Comparison of ENCODE assay signal across 31 mouse cellular contexts in genomic region chr1:99497457-99497856, GRCm38 (mm10).
"Had no signal": no experiment of that assay in that cellular context is flagged by ENCODE, and none has a peak within 500 bp of the region (broad histone marks: within the 10 kb centered on the region; RNA-seq: fewer than 3 reads in every experiment).

No protein-coding gene starts in this region.

- ATAC-seq: liver, embryonic 12.5 days; liver, postnatal 0 days; lung, postnatal 0 days; midbrain, embryonic 13.5 days; midbrain, embryonic 15.5 days; midbrain, embryonic 16.5 days had no signal

- H3K27ac ChIP-seq: limb, embryonic 10.5 days; limb, embryonic 12.5 days; limb, embryonic 13.5 days; limb, embryonic 15.5 days; liver, embryonic 12.5 days; liver, embryonic 13.5 days; liver, embryonic 14.5 days; liver, embryonic 15.5 days; lung, embryonic 15.5 days; macrophage; midbrain, embryonic 10.5 days; midbrain, embryonic 12.5 days; midbrain, embryonic 13.5 days; midbrain, embryonic 15.5 days; neural tube, embryonic 12.5 days had no signal

- H3K4me1 ChIP-seq: limb, embryonic 10.5 days; limb, embryonic 12.5 days; limb, embryonic 13.5 days; limb, embryonic 15.5 days; liver, embryonic 12.5 days; liver, embryonic 13.5 days; liver, embryonic 15.5 days; lung, embryonic 15.5 days; megakaryocyte, embryonic 14.5 days; midbrain, embryonic 10.5 days; midbrain, embryonic 12.5 days; midbrain, embryonic 15.5 days; neural tube, embryonic 12.5 days had no signal

- DNase-seq: left cerebral cortex, postnatal 4 days; liver; liver, embryonic 13.5 days; liver, postnatal 0 days; lung, adult 2 months; lung, embryonic 14.5 days; lung, postnatal 10 days; lung, postnatal 14 days; lung, postnatal 36 days; lung, postnatal 4 days; midbrain, embryonic 14.5 days had no signal

- H3K9me3 ChIP-seq: limb, embryonic 10.5 days; limb, embryonic 12.5 days; limb, embryonic 13.5 days; limb, embryonic 15.5 days; liver, embryonic 12.5 days; liver, embryonic 13.5 days; liver, embryonic 15.5 days; lung, embryonic 15.5 days; megakaryocyte, embryonic 14.5 days; midbrain, embryonic 10.5 days; midbrain, embryonic 12.5 days; midbrain, embryonic 13.5 days; midbrain, embryonic 15.5 days; neural tube, embryonic 12.5 days had no signal

- H3K9ac ChIP-seq: limb, embryonic 12.5 days; limb, embryonic 13.5 days; limb, embryonic 15.5 days; liver, embryonic 12.5 days; liver, embryonic 13.5 days; liver, embryonic 14.5 days; liver, embryonic 15.5 days; liver, postnatal 0 days; lung, embryonic 14.5 days; lung, embryonic 15.5 days; midbrain, embryonic 12.5 days; midbrain, embryonic 13.5 days; midbrain, embryonic 15.5 days; neural tube, embryonic 12.5 days had no signal

- H3K27me3 ChIP-seq: limb, embryonic 12.5 days; limb, embryonic 13.5 days; limb, embryonic 15.5 days; liver, embryonic 12.5 days; liver, embryonic 13.5 days; liver, embryonic 15.5 days; lung, embryonic 15.5 days; megakaryocyte, embryonic 14.5 days; midbrain, embryonic 12.5 days; midbrain, embryonic 13.5 days; midbrain, embryonic 15.5 days; neural tube, embryonic 12.5 days had no signal

- H3K4me2 ChIP-seq: limb, embryonic 12.5 days; limb, embryonic 13.5 days; limb, embryonic 15.5 days; liver, embryonic 11.5 days; liver, embryonic 12.5 days; liver, embryonic 13.5 days; liver, embryonic 15.5 days; lung, embryonic 14.5 days; lung, embryonic 15.5 days; midbrain, embryonic 11.5 days; midbrain, embryonic 12.5 days; midbrain, embryonic 13.5 days; midbrain, embryonic 15.5 days; neural tube, embryonic 12.5 days had no signal

- H3K4me3 ChIP-seq: limb, embryonic 10.5 days; limb, embryonic 12.5 days; limb, embryonic 13.5 days; limb, embryonic 15.5 days; liver, embryonic 12.5 days; liver, embryonic 13.5 days; liver, embryonic 15.5 days; lung, embryonic 15.5 days; megakaryocyte, embryonic 14.5 days; midbrain, embryonic 10.5 days; midbrain, embryonic 12.5 days; midbrain, embryonic 13.5 days; midbrain, embryonic 15.5 days; myocyte; neural tube, embryonic 12.5 days had no signal

- H3K36me3 ChIP-seq: limb, embryonic 10.5 days; limb, embryonic 12.5 days; limb, embryonic 13.5 days; limb, embryonic 15.5 days; liver, embryonic 12.5 days; liver, embryonic 13.5 days; liver, embryonic 15.5 days; lung, embryonic 15.5 days; midbrain, embryonic 10.5 days; midbrain, embryonic 12.5 days; midbrain, embryonic 13.5 days; midbrain, embryonic 15.5 days; neural tube, embryonic 12.5 days had no signal
